Mouse (Mus musculus): ENCODE measurements around the gene March11.

March11 gene

DNA sequence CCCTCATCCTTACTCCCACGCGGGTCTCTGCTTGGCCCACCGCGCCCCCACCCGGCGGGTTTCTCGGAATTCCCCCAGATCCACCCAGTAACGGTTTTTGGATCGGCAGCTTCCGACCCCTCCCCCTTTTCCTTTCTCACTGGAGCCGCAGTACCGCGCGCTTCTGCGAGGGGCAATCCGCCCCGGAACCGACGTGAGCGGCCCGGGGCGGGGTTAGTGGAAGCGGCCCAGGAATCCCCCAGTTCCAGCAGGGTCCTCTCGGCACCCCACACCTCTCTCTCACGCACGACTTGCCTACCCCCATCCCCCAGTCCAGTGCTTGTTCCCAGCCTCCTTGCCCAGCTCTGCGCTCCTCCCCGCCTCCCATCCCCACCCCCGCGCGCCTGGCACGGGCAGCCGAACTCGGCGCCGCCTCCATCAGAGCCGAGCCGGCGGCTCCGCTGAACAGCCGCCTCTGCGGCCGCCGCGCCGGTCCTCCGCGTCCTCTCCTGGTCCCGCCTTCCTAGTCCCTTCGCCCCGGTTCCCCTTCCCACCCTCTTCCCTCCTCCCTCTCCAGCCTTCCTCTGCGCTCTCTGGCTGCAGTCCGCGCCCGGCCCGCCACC lies at the start of gene March11:
Gene March11, plus strand, starts transcription at position 420 of the 602 bp plus-strand sequence.
- DNase-seq: peak; percentile 16

DNA sequence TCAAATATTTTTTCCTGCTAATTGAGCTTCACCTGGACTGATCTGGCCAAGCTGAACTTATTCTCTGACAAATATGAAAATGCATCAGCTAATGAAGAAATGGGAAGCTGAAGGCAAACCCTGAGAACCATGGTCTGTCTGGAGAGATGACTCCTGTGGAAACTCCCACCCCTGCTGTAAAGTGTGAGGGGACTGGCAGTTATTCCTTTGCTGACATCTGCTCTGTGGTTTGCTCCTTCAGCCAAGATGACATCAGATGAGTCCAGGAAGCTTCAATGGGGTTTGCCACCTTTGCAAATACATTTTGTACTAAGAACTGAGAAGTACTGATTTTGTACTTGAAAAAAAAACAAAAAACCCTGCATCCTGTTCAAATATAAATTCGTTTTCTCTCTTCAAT lies 46.5 kb upstream of the March11 start:
- no peak for DNase-seq

DNA sequence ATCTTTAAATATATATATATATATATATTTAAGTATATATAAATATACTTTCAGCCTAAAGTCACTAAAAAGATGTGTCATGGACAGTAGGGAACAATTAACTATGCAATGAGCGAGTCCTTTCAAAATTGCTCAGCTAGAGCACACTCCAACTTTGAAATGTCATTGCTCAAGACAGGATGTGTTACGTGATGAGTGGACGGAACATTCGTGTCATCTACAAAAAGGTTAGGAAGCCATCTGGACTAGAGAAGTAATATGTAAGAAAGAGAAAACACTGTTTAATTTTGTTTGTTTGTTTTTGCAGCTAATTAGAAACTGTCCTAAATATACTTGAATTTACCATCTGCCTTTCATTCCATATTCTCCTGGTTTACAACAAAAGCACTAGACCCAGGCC lies 39.3 kb upstream of the March11 start:
- no peak for DNase-seq

DNA sequence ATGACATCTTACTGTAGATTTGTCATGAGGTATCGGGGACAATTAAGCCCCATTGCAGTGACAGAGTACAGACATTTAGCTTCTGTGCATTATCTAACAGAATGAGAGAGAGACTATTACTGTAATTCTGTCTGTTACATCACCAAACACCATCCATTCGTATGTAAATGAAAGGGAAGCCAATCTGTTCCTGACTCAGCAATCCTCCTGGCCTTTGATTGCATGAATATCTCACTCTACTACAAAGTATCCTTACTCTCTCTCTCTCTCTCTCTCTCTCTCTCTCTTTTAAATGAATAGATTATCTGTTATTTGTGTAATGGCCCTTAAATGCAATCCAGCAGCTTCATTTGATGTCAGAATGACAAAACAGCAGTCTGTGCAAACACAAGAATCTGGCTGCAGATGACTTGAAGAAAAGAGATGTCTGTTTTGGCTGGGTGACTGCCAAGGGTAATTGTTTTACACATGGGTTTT lies 32.8 kb upstream of the March11 start:
- no peak for DNase-seq

DNA sequence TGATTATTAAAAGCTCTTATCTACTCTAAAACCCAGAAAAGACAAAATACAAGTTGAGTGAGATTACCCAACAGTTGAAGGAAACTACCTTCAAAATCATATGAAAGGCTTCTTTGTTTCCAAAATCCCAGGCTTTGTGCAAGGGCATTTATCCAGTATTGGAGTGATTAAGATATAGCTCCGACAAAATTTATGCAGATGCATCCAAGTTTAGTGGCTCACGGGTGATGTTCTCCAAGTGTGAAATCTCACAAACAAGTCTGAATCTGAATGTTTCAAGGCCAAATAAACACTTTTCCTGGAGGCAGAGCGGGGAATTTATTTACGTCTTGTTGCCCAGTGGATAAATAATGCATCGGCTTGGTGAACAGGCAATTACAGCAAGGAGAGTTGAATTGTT lies 32.2 kb upstream of the March11 start:
- DNase-seq: no peak

DNA sequence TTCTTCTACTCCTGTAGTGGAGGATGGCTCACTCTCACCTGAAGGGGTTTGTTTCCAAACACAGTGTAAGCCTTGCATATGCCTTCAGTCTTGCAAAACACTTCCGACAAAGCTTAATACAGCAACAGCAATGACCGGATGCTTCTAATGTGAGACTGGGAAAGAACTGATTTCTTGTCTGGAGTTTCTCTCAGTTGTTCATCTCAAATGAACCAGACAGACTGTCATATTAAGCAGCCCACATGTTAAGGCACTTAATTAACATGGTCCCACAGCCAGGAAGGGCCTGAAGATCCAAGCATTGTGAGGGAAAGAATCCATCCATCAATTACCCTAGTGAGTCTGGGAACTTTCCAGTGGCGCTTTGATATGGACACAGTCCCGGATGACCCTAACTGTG lies 17.0 kb upstream of the March11 start:
- no peak for DNase-seq

DNA sequence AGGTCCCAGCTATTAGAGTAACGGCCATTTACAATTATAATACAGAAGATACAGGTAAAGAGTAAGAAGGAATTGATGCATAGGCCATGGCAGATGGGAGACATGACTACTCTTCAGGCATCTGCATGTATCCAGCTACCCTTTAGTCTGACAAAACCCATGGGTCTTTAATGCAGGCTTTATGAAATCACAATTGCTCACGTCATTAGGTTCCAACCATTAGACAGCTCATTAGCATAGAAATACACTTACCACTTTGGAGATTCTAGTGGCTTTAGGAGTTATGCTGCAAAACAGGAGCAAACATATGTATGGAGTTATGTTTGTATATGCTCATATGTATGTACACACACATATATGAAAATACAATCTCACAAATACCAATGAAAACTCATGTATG lies 16.0 kb upstream of the March11 start:
- DNase-seq: no peak

DNA sequence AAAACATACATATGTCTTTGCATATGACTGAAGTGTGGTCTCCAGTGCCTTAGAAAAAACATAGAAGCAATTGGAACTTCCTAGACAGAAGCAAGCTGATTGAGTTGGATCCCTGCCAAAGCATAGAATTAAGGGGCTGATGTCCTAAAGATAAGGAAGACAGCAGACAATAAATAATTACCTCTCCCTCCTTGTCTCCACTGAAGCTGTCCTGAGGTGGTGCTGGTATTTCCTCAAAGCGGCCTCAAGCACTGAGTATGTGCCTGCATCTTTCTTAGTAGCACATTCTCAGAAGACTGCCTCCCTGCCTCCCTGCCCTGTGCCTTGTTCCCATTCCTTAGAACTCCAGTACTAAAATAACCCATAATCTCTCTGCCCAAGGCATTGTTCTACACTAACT lies 15.6 kb upstream of the March11 start:
- DNase-seq: no peak

DNA sequence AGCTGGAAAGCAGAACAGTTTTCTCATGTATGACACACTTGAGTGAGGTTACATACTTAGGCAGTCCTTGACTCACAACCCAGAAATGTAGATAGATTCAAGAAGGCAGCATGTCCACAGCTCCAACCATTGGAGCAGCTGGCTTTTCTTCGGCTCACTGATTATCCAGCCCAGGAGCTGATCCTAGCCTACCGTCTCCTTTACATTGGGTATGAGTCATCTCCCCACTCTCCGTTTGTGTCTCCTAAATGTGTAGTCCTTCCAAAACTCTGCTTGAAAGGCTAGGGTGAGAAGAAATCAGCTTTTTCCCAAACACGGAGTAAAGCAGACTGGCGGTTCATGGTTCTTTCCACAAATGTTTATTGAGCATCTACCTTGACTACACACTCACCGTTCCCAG lies 10.2 kb upstream of the March11 start:
- DNase-seq: no peak

DNA sequence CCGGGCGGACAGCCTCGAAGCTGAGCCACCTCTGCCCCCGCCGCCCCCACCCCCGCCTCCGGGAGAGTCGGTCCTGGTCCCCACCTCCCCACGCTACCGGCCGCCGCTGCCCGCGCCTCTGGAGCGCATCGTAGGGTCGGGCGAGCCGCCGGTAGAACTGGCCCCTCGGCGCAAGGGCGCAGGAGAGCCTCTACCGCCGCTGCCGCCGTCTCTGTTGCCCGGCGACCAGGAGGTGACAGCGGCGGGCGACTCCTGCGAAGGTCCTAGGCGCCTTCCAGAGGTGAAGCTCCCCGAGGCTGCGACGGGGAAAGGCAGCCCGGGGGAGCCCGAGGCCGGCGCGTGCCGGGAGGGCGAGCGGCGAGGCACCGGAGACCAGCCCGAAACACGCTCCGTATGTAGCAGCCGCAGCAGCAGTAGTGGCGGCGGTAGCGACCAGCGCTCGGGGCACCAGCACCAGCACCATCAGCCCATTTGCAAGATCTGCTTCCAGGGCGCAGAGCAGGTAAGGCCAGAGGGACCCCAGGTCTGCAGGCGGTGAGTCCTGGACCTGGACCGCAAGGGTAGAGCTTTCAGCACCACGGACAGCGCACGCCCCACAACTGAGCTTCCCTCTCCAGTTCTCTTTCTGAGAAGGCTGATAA lies 563 bp downstream of the March11 start:
- peak; percentile 91 for DNase-seq

DNA sequence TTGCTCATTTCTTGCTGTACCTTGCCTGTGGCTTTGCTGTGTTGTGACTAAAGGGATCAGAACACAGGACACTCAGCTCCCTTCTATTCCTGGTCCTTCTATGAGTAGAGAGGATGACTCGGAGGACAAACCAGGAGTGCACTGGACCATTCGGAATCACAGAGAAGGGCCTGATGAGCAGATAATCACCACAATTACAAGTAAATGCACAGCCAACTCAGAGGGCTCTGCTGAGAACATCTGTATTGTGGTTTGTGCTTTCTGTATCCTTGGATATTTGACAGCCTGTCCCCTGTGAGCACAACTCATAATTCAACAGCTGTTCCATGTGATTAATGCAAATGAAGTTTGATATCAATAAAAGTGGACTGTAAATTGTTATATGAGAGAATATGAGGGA lies 11.0 kb downstream of the March11 start:
- no peak for DNase-seq

DNA sequence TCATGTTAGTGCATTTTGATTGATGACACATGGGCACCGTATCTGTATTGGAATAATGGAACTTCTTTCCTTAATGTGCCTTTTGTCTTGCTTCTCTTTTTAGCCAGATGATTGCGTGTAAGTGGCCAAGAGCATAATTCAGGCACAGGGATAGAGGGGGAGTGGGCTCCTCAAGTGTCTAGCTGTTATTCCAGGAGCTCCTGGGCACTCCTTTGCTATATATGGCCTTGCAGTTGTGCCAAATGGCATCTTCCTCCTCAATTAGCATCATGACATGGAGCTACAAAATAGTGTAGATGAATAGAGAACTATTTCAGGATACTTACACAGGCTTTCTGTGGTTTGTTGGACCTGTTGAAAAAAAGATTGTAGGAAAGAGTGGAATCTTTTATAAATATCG lies 11.6 kb downstream of the March11 start:
- DNase-seq: no peak

DNA sequence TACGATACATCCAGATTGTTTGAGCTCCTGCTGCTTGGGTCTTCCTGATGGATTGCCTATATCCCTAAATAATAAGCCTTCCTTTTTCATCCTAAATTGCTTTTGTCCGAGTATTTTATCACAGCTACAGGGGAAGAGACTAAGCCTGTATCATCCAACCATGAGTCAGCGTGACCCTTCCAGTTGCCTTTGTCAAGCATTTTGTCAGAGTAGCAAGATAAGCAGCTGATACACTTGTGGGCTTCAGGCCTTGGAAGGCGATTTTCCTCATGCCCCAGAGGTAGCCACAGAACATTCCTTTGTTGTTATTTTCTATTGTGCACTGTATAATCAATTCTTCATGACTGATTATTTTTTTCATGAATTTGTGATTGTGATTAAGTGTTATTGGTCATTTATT lies 14.0 kb downstream of the March11 start:
- DNase-seq: no peak

DNA sequence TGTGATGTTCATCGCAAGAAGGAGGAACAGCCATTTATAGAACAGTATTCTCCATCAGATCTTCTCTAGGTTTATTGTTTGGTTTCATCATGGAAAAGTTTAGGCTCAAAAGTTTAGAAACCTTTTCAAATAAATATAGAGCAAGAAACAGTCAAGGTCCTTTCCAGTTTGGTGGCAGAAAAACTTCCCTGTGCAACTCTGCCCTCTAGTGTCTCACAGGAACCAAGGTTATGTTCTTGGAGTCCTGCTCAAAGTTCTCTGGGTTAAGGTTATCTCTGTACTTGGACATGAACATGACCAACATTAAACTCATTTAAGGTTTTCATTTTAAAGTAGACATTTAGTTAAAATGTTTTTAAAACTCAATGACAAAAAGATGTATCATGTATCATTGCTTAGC lies 18.3 kb downstream of the March11 start:
- peak; percentile 40 for DNase-seq

DNA sequence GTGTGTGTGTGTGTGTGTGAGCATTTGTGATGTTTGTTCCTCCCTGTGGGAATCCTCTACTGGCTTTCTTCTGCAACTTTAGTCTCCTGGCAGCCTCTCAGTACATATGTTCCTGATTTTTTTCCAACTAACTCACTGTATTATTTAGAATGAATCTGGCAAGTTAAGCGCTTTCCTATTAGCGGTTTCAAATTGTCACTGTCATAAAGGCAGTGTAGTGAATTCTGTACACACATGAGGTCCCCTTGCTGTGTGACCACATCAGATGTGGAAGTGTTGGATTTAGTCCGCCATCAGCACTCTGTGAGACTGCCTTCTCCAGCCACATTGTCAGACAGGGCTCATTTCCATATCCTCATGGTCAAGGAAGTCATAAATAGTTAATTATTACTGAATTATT lies 26.9 kb downstream of the March11 start:
- DNase-seq: no peak

DNA sequence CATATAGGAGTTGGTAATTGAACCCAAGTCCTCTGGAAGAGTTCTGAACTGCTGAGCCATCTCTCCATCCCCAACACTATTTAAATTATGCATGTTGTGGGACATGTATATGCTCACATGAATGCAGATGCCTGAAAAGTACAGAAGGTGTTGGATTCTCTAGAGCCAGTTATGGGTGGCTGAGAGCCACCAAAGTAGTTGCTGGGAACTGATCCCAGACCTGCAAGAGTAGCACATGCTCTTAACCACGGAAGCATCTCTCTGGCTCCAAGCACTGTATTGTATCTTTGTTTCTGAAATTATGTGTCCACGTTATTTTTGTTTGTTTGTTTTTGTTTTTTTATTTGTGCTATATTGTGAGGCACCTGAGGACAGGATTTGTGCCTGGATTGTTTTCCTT lies 28.9 kb downstream of the March11 start:
- no peak for DNase-seq

DNA sequence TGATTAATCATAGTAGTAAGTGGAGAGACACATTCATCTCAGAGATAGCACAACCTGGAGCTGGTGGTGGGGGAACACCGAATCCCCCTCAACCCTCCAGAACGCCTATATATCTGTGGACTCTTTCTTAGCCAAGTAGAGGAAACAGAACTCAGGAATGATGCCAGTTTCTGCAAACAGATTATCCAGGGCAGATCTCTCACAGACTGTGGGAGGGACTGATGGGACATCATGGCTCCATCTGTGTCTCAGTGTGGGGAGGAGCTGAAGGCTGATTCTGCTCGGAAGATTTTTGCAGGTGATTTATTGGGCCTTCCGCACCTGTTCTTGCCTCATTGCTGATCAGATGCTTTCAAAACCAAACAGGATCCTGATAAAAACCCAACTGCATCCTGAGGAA lies 29.5 kb downstream of the March11 start:
- DNase-seq: no peak

DNA sequence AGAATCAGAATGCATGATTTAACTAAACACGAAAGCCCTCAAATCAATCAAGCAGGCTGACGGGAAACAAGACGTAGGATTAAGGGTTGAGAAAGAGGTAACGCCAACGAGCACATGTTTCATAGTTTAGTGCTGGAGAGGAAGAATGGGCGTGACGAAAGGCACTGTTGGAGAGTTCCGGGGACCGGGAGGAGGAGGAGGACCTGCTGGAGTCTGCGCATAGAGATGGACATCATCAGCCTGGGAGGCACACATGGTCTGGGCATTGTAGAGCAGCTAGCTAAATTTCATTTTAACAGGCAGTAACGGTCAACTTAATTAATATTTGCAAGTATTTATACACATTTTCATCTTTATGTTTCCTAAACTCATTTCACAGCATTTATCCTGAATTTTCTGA lies 31.6 kb downstream of the March11 start:
- no peak for DNase-seq

DNA sequence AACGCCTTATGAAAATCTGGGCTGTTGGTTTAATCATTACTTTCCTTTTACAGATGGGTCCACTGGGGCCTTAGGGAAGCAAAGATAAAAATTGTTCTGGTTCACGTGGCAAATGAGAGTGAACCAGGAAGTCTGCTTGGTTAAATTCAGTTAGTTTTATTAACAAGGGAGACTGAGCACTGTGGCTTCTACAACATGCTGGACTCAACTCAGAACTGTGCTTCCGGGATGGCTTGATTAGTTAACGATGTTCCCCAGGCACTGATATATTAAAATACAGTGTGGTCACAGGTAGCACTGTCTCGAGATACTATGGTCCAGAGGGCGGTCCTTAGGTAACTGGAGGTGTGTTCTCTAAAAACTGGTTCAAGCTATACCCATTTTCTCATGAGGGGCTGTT lies 32.1 kb downstream of the March11 start:
- DNase-seq: no peak

DNA sequence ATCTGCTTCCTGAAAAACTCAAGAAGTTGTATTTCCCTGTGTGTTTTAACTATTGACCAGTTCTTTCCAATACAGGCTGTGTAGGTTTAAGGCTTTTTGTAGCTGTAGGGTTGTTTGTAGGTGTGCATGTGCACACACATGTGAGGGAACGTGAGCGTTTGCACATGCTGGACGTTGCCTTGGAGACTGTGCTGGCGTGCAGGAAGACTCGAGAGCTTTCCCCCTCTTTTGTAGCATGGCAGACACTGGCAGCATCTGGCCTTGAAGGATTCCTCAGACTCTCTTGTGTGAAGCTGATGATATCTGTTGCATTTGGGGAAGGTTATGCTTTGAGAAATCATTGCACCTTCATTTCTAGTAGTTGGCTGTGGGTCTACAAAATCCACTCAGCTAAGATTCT lies 35.5 kb downstream of the March11 start:
- no peak for DNase-seq

DNA sequence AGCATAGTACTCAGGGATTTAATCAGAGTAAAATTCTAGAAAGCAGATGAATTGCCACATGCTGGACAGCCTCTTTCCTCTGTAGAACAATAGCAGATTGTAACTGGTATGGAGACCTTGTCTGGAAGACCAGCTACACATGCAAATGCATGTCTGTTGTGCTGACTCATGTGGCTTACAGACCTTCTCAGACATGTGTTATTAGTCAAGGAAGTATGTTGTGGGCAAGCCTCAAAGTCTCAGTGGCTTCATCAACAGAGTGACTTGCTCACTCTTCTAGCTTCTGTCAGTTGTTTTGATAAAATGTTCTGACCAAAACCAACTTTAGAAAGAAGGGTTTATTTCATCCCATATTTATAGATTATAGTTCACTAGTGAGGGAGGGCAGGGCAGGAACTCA lies 44.8 kb downstream of the March11 start:
- no peak for DNase-seq

DNA sequence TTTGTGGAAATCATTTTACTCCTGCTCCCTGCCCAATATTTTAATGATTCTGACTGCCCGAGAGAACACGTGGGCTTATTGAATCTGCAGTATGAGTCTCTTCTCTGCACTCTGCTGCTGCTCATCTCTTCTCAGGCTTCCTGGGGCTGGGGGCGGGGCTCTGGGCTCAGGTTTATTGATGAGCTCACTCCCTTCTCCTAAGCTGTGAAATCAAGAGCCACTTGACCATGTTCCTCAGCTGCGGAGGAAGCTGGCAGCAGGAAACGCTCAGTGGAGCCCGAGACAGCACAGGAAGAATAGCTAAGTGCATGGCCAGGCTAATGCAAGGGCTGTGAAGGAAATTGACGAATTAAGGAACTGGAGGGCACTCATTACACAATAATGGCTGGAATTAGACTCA lies 56.5 kb downstream of the March11 start:
- peak; percentile 22 for DNase-seq

DNA sequence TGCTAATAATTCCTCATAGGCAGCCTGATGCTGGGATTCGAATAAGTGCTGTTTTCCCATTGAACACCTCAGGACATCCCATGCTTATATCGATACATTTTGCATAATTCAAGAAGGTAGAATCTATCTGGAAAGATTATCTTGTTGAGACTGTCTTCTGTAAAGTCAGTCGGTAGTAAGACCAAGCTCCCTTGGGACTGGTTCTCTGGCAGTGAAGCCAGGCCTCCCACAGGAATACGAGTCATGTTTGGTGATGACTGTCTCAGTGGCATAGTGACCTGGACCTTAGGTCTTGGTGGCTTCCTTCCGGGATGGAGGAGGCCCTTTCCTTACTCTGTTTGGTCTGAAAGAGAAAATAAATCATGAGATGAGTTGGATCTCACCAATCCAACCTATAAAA lies 57.7 kb downstream of the March11 start:
- DNase-seq: peak; percentile 7

DNA sequence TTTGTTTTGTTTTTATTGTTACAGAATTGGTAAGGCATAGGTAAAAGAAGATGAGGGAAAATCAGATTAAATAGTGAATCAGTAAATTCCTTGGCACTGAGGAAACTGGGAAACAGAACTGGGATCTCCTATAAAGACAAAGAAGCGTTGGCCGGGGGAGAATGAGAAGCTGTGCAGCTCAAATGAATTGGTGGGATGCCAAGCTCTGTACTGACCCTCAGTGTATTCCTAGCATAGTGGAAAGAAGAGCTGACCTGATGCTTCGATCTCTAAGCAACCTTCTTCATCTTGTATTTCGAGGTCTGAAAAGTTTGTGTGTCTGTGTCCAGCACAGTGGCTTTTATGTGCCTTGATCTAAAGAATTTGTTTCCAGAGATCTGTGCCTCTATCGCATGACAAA lies 64.9 kb downstream of the March11 start:
- no peak for DNase-seq

DNA sequence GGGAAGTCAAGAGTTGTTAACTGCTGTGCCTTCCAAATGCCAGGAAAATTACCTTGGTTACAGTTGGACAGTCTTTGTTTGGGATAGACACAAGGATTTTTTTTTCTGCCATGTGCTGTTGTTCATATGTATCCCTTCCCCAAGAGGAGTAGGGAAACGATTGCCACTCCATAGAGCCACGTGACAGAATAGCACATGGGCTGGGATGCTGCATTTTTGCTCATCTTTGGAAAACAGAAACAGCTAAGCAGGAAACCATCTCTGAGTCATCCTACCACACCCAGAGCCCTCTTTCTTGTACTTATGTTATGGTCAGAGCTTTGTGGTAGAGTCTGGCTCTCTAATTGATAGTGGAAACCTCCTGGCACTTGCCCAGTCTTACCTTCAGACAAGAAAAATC lies 65.4 kb downstream of the March11 start:
- DNase-seq: no peak
